Mouse (Mus musculus) stomach, postnatal 0 days (tissue): Measurements from ENCODE around the gene Srd5a3. TPM values are rescaled to one million over a fixed set of nuclear protein-coding genes. Genes with fewer than 3 reads are reported as not detected.

ENCODE experiments used
- ATAC-seq: fragments of 200-750 bp; cut with Nextera tagmentation; 2 replicates; pipeline ENCODE4 v1.8.0; 2017; ENCODE audit not compliant: low FRiP score, low TSS enrichment
- DNase-seq: peaks from one replicate; pipeline ENCODE4 v3.0.0-alpha.2; 2016; ENCODE audit warnings: low spot score
- H3K27ac ChIP-seq: fragments of 300-500 bp; sonication (generic); replicated peaks from 2 replicates; pipeline ENCODE4 v1.5.1; 2014; ENCODE audit warnings: mild to moderate bottlenecking, control low read depth
- H3K27me3 ChIP-seq: fragments of 300-500 bp; sonication (generic); 2 replicates; pipeline ENCODE4 v1.6.1; 2014; ENCODE audit warnings: low read length; ENCODE audit not compliant: control insufficient read depth, insufficient read depth
- H3K36me3 ChIP-seq: fragments of 300-500 bp; sonication (generic); 2 replicates; pipeline ENCODE4 v1.6.1; 2014; ENCODE audit warnings: low read length, mixed read lengths; ENCODE audit not compliant: control insufficient read depth, insufficient read depth
- H3K4me1 ChIP-seq: fragments of 300-500 bp; sonication (generic); replicated peaks from 2 replicates; pipeline ENCODE4 v1.6.1; 2014; ENCODE audit warnings: antibody characterized with exemption; ENCODE audit not compliant: control insufficient read depth, insufficient read depth
- H3K4me2 ChIP-seq: fragments of 300-500 bp; sonication (generic); replicated peaks from 2 replicates; pipeline ENCODE4 v1.6.1; 2014; ENCODE audit warnings: low read depth, mild to moderate bottlenecking, control low read depth, moderate library complexity
- H3K4me3 ChIP-seq: fragments of 300-500 bp; sonication (generic); 2 replicates; pipeline ENCODE4 v1.5.1; 2014; ENCODE audit warnings: low read depth, low read length, control low read depth
- H3K9ac ChIP-seq: fragments of 300-500 bp; sonication (generic); 2 replicates; pipeline ENCODE4 v1.6.1; 2014; ENCODE audit warnings: mild to moderate bottlenecking, low read length, control low read depth, mixed read lengths
- H3K9me3 ChIP-seq: fragments of 300-500 bp; sonication (generic); 2 replicates; pipeline ENCODE4 v1.6.1; 2016; ENCODE audit warnings: low read length; ENCODE audit not compliant: control insufficient read depth
- CTCF ChIP-seq: IDR thresholded peaks from 2 replicates; pipeline ENCODE4 v1.5.1; 2016; ENCODE audit warnings: antibody characterized with exemption, low read depth, mild to moderate bottlenecking, moderate library complexity
- EP300 ChIP-seq: optimal IDR thresholded peaks from 2 replicates; pipeline ENCODE3; 2016; ENCODE audit warnings: antibody characterized with exemption
- WGBS: fragments of 180-500 bp; shearing (Covaris S2); extraction: QIAGEN DNeasy Blood & Tissue Kit; methylation state at CpG from one replicate; pipeline ENCODE4 v1.1.7; 2014; 5-methylcytosine and 5-hydroxymethylcytosine counted together
- polyA plus RNA-seq: library from polyadenylated mRNA; unstranded; fragments of >200 nt; fragmentation: Nextera tagmentation; extraction: Ambion mirVana; gene quantifications from 2 replicates; pipeline ENCODE4 v1.2.1, GENCODE M21; 2015

Gene Srd5a3
- polyA plus RNA-seq, 1 experiment from 2014 or later, result 28.4 TPM

- 7% methylated on average over 9 of the region's 9 CpGs for WGBS
Observed at GRCm38 (mm10) chr5:76140730-76141066, 627 bp downstream of the Srd5a3 start.

GRCm38 (mm10) chr5:76143356-76143755 is 3.3 kb downstream of the Srd5a3 start:
- Histone ChIP-seq H3K9ac (no peak overlapping the region), H3K27ac (no peak overlapping the region), H3K9me3 (no peaks in the 10 kb centered on the region), H3K36me3 (peaks cover 2% of the 10 kb centered on the region; the same call in 1 of the 2 replicates), H3K4me1 (0 out of 2 replicates have a peak, but pooled peaks cover 2% of the 10 kb centered on the region), H3K4me3 (no peak overlapping the region), H3K4me2 (no peak overlapping the region), H3K27me3 (no peaks in the 10 kb centered on the region)
- TF ChIP-seq EP300 (no peak), CTCF (no peak)
- WGBS, result 84% methylated on average over 4 of the region's 4 CpGs
- ATAC-seq, result no peak
- no peak for DNase-seq

More at GRCm38 (mm10) chr5:76140730-76141066, 627 bp downstream of the Srd5a3 start:
- Histone ChIP-seq H3K9me3 (no peaks in the 10 kb centered on the region), H3K9ac (peak overlapping the region; percentile 94), H3K27me3 (no peaks in the 10 kb centered on the region), H3K4me1 (0 out of 2 replicates have a peak, but pooled peaks cover 2% of the 10 kb centered on the region), H3K4me2 (peak overlapping the region; percentile 77), H3K27ac (peak overlapping the region; percentile 99), H3K36me3 (no peaks in the 10 kb centered on the region), H3K4me3 (peak overlapping the region; percentile 71)
- DNase-seq (no peak), ATAC-seq (peak; percentile 43)
- TF ChIP-seq EP300 (no peak), CTCF (no peak)

GRCm38 (mm10) chr5:76146401-76146800 is 6.3 kb downstream of the Srd5a3 start:
- H3K9me3 ChIP-seq, result no peaks in the 10 kb centered on the region
- WGBS, result 90% methylated on average over 1 of the region's 1 CpGs
- H3K36me3 ChIP-seq, result peaks cover 9% of the 10 kb centered on the region; the same call in 1 of the 2 replicates
- H3K27me3 ChIP-seq, result no peaks in the 10 kb centered on the region
- DNase-seq, result no peak
- no peak overlapping the region for H3K27ac ChIP-seq
- H3K4me3 ChIP-seq, result no peak overlapping the region
- peak; percentile 87 for ATAC-seq
- TF ChIP-seq EP300 (no peak), CTCF (no peak)
- H3K4me1 ChIP-seq, result no peaks in the 10 kb centered on the region
- H3K4me2 ChIP-seq, result no peak overlapping the region
- H3K9ac ChIP-seq, result no peak overlapping the region

- TF ChIP-seq EP300 (no peak), CTCF (no peak)
- Histone ChIP-seq H3K36me3 (peaks cover 11% of the 10 kb centered on the region; the same call in 1 of the 2 replicates), H3K4me2 (no peak overlapping the region), H3K27me3 (no peaks in the 10 kb centered on the region), H3K4me1 (no peaks in the 10 kb centered on the region), H3K4me3 (no peak overlapping the region), H3K27ac (no peak overlapping the region), H3K9ac (no peak overlapping the region), H3K9me3 (no peaks in the 10 kb centered on the region)
- no peak for ATAC-seq
- WGBS, result 92% methylated on average over 6 of the region's 6 CpGs
- DNase-seq, result no peak
Observed at GRCm38 (mm10) chr5:76149436-76149835, 9.4 kb downstream of the Srd5a3 start.

- 92% methylated on average over 6 of the region's 6 CpGs for WGBS
- Histone ChIP-seq H3K4me3 (no peak overlapping the region), H3K9me3 (no peaks in the 10 kb centered on the region), H3K4me2 (no peak overlapping the region), H3K4me1 (no peaks in the 10 kb centered on the region), H3K27ac (no peak overlapping the region), H3K9ac (no peak overlapping the region), H3K36me3 (0 out of 2 replicates have a peak, but pooled peaks cover 9% of the 10 kb centered on the region), H3K27me3 (no peaks in the 10 kb centered on the region)
- ATAC-seq, result no peak
- peak; percentile 7 for DNase-seq
- TF ChIP-seq EP300 (no peak), CTCF (no peak)
Observed at GRCm38 (mm10) chr5:76152956-76153355, 12.9 kb downstream of the Srd5a3 start.

GRCm38 (mm10) chr5:76153430-76153829 is 13.4 kb downstream of the Srd5a3 start:
- H3K4me1 ChIP-seq, result no peaks in the 10 kb centered on the region
- H3K9me3 ChIP-seq, result no peaks in the 10 kb centered on the region
- no peak overlapping the region for H3K4me3 ChIP-seq
- H3K27ac ChIP-seq, result no peak overlapping the region
- DNase-seq (no peak), ATAC-seq (no peak)
- no peak for TF ChIP-seq CTCF
- TF ChIP-seq EP300, result no peak
- H3K4me2 ChIP-seq, result no peak overlapping the region
- 0 out of 2 replicates have a peak, but pooled peaks cover 9% of the 10 kb centered on the region for H3K36me3 ChIP-seq
- no peak overlapping the region for H3K9ac ChIP-seq
- 96% methylated on average over 11 of the region's 11 CpGs for WGBS
- no peaks in the 10 kb centered on the region for H3K27me3 ChIP-seq
